Mouse (Mus musculus): ENCODE data around the gene Bnip2. TPM values are rescaled to one million over a fixed set of nuclear protein-coding genes. Genes with fewer than 3 reads are reported as not detected.

Gene Bnip2
- 100 to 1,000 TPM in 2 of 4 experiments, 10 to 100 TPM in 2; 88.4 to 127 (median 107) TPM for total RNA-seq (2022)

- DNase-seq = peak; percentile 93
Observed at GRCm38 (mm10) chr9:69989303-69990121, at the start of gene Bnip2. TSS of gene Bnip2 (plus strand) at chr9:69989466.

- DNase-seq = no peak
Observed at GRCm38 (mm10) chr9:69940839-69941490, 48.3 kb upstream of the Bnip2 start.

- DNase-seq = no peak
Observed at GRCm38 (mm10) chr9:69941556-69941955, 47.7 kb upstream of the Bnip2 start.

GRCm38 (mm10) chr9:69948964-69949363, 40.3 kb upstream of the Bnip2 start:
- no peak for DNase-seq

GRCm38 (mm10) chr9:69949641-69950040, 39.6 kb upstream of the Bnip2 start:
- peak; percentile 42 for DNase-seq

GRCm38 (mm10) chr9:69961007-69961406, 28.3 kb upstream of the Bnip2 start:
- DNase-seq = no peak

GRCm38 (mm10) chr9:69964370-69964769, 24.9 kb upstream of the Bnip2 start:
- DNase-seq = no peak

- DNase-seq = no peak
Observed at GRCm38 (mm10) chr9:69985526-69985925, 3.7 kb upstream of the Bnip2 start.

GRCm38 (mm10) chr9:69986063-69986462, 3.2 kb upstream of the Bnip2 start:
- DNase-seq = no peak

- DNase-seq = no peak
Observed at GRCm38 (mm10) chr9:69986571-69986970, 2.7 kb upstream of the Bnip2 start.

GRCm38 (mm10) chr9:69987579-69987978, 1.7 kb upstream of the Bnip2 start:
- DNase-seq = peak; percentile 42

GRCm38 (mm10) chr9:69988706-69989302, 462 bp upstream of the Bnip2 start:
- no peak for DNase-seq

- no peak for DNase-seq
Observed at GRCm38 (mm10) chr9:69990346-69990745, 1.1 kb downstream of the Bnip2 start.

GRCm38 (mm10) chr9:69992841-69993277, 3.6 kb downstream of the Bnip2 start:
- DNase-seq = no peak

GRCm38 (mm10) chr9:69993479-69993878, 4.2 kb downstream of the Bnip2 start:
- no peak for DNase-seq

GRCm38 (mm10) chr9:69994547-69994946, 5.3 kb downstream of the Bnip2 start:
- DNase-seq = no peak

- no peak for DNase-seq
Observed at GRCm38 (mm10) chr9:69999318-69999717, 10.1 kb downstream of the Bnip2 start.

- no peak for DNase-seq
Observed at GRCm38 (mm10) chr9:70003516-70003915, 14.2 kb downstream of the Bnip2 start.

GRCm38 (mm10) chr9:70006984-70007383, 17.7 kb downstream of the Bnip2 start:
- DNase-seq = no peak

GRCm38 (mm10) chr9:70007506-70008248, 18.4 kb downstream of the Bnip2 start:
- no peak for DNase-seq

- DNase-seq = no peak
Observed at GRCm38 (mm10) chr9:70009754-70010304, 20.6 kb downstream of the Bnip2 start.

GRCm38 (mm10) chr9:70010781-70011473, 21.7 kb downstream of the Bnip2 start:
- DNase-seq = no peak
